Mouse (Mus musculus) retina, adult 2 months (tissue): Measurements from ENCODE around the gene Mknk1.

Experiments
- DNase-seq: peaks from one replicate; pipeline ENCODE4 v3.0.0-alpha.2; 2012; ENCODE audit warnings: low read depth, low spot score

Mknk1 gene

DNA sequence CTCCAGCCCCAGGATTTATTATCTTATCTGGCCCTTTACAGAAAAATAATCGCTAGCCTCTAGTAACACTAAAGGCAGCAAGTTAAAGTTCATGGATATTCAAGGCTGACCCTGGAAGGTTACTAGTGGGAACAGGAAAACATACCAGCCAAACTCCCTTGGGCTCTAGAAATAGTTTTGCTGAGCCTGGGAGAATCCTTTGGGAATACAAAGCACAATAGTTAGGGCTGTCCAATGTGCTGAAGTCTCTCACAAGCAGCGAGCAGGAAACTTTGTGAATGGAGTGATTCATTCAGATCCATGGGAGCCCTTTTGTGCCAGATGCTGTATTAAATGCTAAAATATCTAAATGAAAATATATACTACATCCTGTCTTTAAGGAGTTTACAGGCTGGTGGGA, 7.7 kb downstream of the Mknk1 start:
- no peak for DNase-seq

DNA sequence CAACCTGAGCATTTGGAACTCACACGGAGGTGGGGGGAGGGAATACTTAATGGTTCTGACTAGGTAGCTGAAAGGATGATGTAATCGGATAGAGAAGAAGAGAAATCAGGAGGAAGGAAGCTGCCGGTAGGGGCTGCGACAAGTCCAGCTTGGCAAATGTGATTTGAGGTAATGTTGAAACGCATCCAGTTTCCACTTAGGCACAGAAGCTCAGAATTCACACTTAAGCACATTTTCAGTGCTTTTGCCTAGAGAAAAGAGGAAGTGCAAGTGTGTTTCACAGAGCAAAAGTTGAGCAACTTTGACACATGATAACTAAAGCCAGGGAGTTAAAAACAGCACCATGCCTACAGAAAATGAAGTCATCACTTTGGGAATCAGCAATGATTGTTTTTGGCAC, 8.4 kb downstream of the Mknk1 start:
- no peak for DNase-seq

DNA sequence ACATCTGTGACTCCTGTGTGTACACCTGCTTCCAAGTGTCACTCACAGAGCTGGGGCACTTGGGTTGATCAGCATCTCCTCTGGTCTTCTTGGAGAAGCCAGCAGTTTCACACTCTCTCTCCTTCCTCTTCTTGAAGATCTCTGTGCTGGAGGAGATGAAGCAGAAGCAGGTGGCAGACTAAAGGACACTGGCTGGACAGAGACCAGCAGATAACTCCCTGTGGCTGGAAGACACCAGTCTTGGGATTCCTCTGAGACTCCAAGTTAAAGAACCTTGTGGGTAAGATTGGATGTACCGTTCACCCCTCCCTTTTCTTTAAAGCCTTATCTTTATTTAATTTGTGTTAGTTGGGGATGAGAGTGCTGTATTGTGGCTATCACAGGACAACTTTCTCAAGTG, 9.1 kb downstream of the Mknk1 start:
- DNase-seq, result no peak

GRCm38 (mm10) chr4:115848990-115849677, 10.1 kb downstream of the Mknk1 start:
- DNase-seq, result no peak

DNA sequence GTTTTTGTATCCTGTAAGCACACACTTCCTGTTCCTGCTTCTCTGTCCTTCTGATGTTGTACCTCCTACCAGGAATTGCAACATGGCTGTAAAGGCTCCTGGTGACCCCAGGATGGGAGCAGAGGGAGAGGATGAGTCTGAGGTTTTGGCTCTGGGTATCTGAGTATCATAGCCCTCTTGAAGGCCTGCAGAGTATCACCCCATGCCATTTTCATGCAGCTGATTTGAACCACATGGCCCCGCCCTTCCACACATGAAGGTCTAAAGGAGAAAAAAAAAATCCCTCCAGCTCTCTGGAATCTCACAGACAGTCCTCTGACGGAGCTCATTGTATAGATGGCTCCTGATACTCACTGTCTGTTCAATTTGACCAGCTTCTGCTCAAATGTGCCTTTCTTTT, 11.1 kb downstream of the Mknk1 start:
- DNase-seq, result no peak

GRCm38 (mm10) chr4:115850631-115851030, 11.6 kb downstream of the Mknk1 start:
- no peak for DNase-seq

DNA sequence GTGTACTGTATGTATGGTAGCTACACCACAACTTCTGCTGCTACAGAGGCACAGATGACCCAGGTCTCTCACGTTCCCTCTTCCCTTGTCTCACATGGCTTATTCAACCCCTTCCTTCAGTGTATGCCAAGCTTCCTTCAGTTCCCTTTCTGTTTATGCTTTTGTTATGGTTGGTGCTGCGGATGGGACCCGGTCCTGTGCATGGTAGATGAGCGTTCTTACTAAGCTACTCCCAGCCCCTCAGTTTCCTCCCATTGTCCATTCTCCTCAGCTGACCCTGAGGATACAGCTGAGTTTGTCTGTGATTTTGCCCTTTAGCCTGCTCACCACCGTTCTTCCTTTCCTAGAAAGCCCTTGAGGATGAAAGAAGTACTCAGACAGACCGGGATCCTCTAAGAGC, 12.6 kb downstream of the Mknk1 start:
- no peak for DNase-seq

GRCm38 (mm10) chr4:115855100-115855499, 16.1 kb downstream of the Mknk1 start:
- DNase-seq, result no peak

DNA sequence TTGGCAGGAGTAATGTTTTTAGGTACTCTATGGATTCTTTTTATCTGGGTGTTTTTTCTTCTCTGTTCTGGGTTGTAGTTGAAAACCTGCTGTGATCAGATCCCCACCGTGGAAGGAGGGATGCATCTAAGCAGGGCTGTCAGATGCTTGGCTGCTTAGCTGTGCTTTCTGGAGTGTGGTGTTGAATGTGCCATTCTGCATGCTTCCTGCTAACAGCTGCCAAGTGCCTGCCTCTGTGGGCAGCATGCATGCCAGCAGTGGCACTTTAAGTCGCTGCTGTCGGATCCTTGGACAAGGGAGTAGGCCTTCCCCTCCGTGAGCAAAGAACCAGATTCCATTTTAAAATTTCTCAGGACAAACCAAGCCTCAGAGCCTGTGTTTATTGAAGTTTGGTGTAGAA, 16.6 kb downstream of the Mknk1 start:
- DNase-seq, result no peak

GRCm38 (mm10) chr4:115856282-115856681, 17.3 kb downstream of the Mknk1 start:
- no peak for DNase-seq

- DNase-seq, result no peak
These were observed 18.4 kb downstream of the Mknk1 start for GRCm38 (mm10) chr4:115857293-115857883.

- no peak for DNase-seq
These were observed 24.4 kb downstream of the Mknk1 start for GRCm38 (mm10) chr4:115863352-115863751.

DNA sequence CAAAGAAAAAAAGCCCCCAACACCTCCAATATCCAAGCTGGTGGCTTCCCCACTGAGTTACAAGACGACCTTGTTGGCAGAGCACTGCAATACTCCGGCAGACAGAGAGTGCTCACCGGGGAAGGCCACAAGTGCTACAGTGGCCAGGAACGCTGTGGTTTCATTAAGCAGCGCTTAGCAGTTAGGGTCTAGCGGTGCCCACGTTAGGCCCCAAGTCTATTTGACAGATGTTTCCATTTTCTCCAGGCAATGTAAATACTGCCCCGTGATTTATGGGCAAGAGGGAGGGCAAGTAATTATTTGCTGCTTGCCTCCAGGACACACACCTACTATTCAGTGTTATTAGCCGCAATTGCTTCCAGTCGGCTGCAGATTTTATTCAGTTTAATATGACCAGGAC, 24.9 kb downstream of the Mknk1 start:
- DNase-seq, result no peak

DNA sequence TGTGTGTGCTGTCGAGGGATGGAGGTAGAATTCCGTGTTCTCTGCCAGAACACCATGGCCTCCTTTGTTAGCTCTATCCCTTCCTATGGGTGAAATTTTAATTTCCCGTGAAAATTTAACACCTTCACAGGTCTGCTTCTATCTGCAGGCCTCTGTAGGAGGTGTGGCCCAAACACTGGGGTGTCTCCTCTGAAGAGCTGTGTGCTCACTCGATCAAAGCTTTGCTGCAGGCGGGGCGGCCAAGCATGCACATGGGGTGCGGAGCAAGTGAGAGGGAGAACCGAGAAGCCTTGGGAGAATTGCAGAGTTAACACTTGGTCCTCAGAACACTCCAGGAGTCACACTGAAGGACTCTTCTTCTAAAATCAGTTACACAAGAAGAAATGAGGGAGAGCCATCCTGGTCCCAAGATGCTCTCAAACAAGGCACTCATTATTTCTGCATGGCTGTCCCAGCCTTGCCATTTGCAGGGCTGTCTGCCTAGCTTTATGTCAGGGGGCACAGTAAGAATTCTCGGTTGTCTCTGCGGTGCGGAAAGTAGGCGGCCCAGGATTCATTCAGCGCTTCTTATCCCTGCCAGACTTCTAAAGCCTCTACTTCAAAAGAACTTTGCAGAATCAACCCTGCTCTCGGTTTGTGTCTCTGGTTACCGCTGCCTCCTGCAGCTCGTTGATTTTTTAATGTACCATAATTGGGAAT, 30.7 kb downstream of the Mknk1 start:
- DNase-seq, result no peak

- DNase-seq, result no peak
These were observed 34.2 kb downstream of the Mknk1 start for GRCm38 (mm10) chr4:115873231-115873630.

- no peak for DNase-seq
These were observed 39.2 kb downstream of the Mknk1 start for GRCm38 (mm10) chr4:115878216-115878678.

DNA sequence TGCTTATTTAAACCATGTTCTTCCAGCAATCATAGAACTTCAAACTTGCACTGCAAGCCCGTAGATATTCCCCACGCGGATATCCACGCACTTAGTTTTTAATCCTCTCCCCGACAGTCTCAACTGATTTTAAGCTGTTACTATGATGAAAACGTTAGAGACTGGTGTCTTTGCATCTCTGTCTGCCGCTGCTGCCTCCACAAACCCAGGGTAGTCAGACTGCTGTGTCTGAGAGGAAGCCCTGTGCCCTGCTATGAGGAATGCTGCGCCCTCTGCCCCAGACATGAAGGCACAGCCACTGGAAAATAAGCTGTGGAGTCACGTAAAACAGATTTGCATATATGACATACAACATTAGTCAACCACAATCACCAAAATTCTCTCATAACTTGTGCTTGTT, 39.8 kb downstream of the Mknk1 start:
- no peak for DNase-seq

DNA sequence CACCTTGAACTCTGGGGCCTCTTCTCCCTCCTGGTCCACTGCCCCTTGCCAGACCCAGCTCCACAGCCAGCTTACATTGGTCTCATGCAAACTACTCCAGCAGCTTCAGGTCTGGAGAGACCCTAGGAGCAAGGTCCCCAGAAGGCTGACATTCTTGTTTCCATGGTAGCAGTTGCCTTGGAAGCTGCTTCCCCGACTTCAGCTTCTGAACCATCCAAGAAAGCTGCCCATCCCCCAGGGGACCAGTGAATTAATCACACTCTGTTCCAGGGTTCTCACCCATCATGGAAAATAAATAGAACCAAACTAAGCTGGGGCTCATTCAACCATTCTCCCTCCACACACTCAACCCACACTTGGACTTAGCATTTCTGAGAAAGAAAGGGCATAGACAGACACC, 42.2 kb downstream of the Mknk1 start:
- DNase-seq, result no peak

- DNase-seq, result no peak
These were observed 43.2 kb downstream of the Mknk1 start for GRCm38 (mm10) chr4:115882195-115882594.

DNA sequence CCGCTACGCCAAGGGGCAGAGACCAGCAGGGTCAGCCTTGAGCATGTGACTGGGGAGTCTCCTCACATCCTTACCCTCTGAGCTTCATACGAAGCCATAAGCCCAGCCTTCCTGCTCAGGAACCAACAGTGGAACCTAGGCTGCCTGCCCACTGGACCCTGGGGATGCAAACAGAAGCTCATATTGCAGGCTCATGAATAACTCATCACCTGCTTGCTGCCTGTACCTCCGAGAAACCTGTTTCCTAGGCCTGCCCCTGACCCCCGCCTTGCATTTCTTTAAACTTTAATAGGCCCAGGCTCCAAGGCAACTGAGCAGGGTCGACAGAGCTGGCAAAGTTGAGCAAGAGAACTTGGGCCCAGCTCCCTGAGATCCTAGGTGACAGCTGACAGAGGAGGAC, 45.0 kb downstream of the Mknk1 start, which contains the start of gene Kncn:
TSS of gene Kncn (plus strand) at position 379 of the 400 bp plus-strand sequence.
- DNase-seq, result no peak

- DNase-seq, result no peak
These were observed 46.8 kb downstream of the Mknk1 start for GRCm38 (mm10) chr4:115885846-115886245.

GRCm38 (mm10) chr4:115886875-115887274, 47.9 kb downstream of the Mknk1 start:
- DNase-seq, result no peak

DNA sequence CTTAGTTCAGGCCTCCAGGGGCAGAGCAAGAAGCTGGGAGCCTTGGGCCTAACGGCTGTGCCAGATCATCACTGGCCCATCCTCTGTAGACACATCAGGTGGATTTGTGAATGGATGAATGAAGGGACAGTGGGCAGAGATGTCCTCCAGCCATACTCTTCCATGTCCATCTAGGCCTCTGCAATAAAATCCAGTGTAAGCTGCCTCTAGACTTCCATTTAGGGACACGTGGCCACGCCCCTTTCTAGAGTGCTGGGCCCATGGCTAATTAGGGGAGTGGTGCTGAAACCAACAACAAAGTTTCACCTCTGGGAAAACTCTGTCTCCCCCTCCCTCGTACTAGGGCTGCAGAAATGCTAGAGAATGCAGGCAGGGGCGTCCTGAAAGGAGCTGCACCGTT, 51.1 kb downstream of the Mknk1 start:
- DNase-seq, result no peak
